Mouse (Mus musculus): ENCODE data around the gene Pcx. TPM values are rescaled to one million over a fixed set of nuclear protein-coding genes. Genes with fewer than 3 reads are reported as not detected.

Pcx gene
- polyA plus RNA-seq, 1 experiment, result 59.7 TPM

DNA sequence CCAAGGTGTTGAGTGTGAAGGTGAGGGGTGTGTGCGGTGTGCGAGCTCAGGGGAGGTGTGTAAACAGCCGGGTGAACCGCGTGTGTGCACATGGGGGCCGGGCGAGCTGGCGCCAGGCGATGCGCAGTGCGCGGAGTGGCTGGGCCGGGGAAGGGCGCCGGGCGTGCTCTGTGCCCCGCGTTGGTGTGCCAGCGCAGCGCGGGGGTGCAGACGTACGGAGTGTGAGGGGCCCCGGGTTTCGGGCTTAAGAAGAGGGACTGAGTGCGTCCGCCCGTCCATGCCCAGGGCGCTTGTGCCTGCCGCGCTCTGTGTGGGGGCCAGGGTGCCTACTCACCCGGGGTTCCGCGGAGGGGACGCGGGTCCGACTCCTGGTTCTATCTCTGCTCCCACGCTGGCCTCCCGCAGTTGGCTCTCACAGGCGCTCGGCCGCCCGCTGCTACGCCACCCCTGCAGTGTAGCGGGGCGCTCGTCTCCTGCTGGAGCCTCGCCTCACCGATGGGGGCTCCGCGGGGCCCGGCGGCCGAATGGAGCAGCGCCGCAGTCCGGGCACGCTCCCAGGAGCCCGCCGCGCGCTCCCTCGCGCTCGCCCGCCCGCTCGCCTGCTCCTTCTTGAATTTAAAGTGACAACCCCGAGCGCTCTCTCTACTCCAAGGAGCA lies 33.5 kb upstream of the Pcx start:
- Histone ChIP-seq H3K4me1 (ENCODE audit: control insufficient read depth, insufficient read depth, low read length) (peaks cover 47% of the 10 kb centered on the region), H3K4me3 (replicated peaks; ENCODE audit: insufficient read depth, low read depth, low read length) (peak overlapping the region; percentile 74), H3K27ac (ENCODE audit: insufficient read depth, low read length) (peak overlapping the region; percentile 100), H3K27me3 (ENCODE audit: control insufficient read depth, insufficient read depth, low read length) (no peaks in the 10 kb centered on the region)
- 2% methylated on average over 70 of the region's 70 CpGs for WGBS
- TF ChIP-seq POLR2A (IDR thresholded peaks at IDR 0.05; ENCODE audit: borderline replicate concordance, insufficient read depth, low read length) (peak; percentile 54), CTCF (IDR thresholded peaks at IDR 0.05; ENCODE audit: borderline replicate concordance, insufficient read depth, low read depth, low read length) (no peak)
- peak; percentile 84 to 86 for DNase-seq

DNA sequence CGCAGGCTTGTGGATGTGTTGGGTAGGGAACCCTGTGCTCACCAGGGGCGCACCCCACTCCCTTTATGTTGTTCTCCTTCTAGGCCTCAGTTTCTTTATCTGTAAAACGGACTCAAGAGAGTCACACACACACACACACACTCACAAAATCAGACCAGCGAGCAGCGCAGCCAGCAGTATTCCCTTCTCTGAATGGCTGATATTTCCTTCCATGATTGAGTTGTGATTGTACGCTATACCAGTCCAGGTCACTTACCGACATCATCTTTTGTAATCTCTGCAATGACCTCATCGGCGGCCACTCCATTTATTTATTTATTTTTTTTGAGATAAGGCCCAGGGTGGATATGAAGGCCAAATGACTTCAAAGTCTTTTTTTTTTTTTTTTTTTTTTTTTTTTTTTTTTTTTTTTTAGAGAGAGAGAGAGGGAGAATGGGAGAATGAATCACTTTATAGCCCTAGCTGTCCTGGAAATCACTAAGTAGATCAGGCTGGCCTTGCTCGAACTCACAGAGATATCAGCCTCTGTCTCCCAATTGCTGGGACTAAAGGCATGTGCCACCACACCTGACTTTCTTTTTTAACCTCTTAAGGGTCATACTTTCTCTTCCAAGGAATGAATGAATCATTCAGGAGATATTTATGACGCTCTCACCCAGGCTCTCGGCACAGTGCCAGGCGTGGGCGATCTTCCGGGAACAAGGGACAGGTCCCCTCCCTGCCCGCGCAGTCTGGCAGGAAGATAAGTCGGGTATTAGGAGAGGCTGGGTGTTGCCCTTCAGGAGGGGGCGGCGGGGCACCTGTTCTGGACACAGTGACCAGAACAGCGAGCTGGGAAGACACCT lies 32.7 kb upstream of the Pcx start, which contains the start of gene Syt12:
Gene Syt12, minus strand, starts transcription at position 103 of the 845 bp plus-strand sequence.
- peaks cover 48% of the 10 kb centered on the region for H3K4me1 ChIP-seq (ENCODE audit: control insufficient read depth, insufficient read depth, low read length)
- H3K4me3 ChIP-seq (replicated peaks; ENCODE audit: insufficient read depth, low read depth, low read length), result peak within 1 kb of the TSS; percentile 74
- WGBS, result 5% methylated on average over 21 of the region's 21 CpGs
- no peaks in the 10 kb centered on the region for H3K27me3 ChIP-seq (ENCODE audit: control insufficient read depth, insufficient read depth, low read length)
- TF ChIP-seq POLR2A (IDR thresholded peaks at IDR 0.05; ENCODE audit: borderline replicate concordance, insufficient read depth, low read length), result 0 out of 2 replicates have a peak, but pooled peaks have one; percentile 0
- no peak for TF ChIP-seq CTCF (IDR thresholded peaks at IDR 0.05; ENCODE audit: borderline replicate concordance, insufficient read depth, low read depth, low read length)
- DNase-seq, result peak; percentile 87 to 92
- H3K27ac ChIP-seq (ENCODE audit: insufficient read depth, low read length), result peak within 1 kb of the TSS; percentile 100

DNA sequence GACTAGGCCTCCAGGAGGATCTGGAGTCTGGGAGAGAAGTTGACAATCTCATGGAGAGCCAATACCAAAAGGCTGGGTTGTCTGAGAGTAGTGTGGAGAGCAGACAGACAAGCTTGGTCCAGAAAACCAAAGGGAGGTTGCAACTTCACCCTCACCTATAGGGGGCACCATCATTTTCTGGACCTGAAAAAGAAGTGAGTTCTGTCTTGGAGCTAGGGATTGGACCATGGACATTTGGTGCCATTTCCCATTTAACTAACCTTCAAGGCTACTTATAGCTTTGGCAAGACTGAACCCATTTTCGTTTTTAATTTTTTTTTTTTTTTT lies 32.1 kb upstream of the Pcx start:
- no peak for DNase-seq
- Histone ChIP-seq H3K4me1 (ENCODE audit: control insufficient read depth, insufficient read depth, low read length) (peaks cover 48% of the 10 kb centered on the region), H3K4me3 (replicated peaks; ENCODE audit: insufficient read depth, low read depth, low read length) (no peak overlapping the region), H3K27ac (ENCODE audit: insufficient read depth, low read length) (peak overlapping the region; percentile 81), H3K27me3 (ENCODE audit: control insufficient read depth, insufficient read depth, low read length) (no peaks in the 10 kb centered on the region)
- 13% methylated on average over 1 of the region's 1 CpGs for WGBS
- TF ChIP-seq CTCF (IDR thresholded peaks at IDR 0.05; ENCODE audit: borderline replicate concordance, insufficient read depth, low read depth, low read length), result peak; percentile 50; the same call in 1 of the 2 replicates
- TF ChIP-seq POLR2A (IDR thresholded peaks at IDR 0.05; ENCODE audit: borderline replicate concordance, insufficient read depth, low read length), result no peak

DNA sequence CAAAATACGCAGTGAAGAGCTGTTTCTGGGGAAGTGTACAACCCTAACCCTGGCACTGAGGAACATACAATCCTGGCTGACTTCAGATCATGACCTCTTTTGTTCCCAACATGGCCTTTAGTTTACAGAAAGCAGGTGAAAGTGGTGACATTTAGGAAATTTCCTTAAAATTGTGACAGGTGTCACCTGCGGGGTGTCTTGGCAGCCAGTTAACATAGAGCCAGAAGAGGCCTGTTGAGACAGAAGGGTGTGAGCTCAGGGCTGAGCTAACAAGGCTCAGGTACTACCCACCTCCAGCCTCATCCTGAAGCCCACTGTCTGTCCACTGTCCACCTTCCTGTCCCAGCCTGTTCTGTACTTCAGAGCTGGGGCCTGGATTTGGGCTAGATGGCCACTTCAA lies 30.2 kb upstream of the Pcx start:
- 16% methylated on average over 2 of the region's 2 CpGs for WGBS
- no peaks in the 10 kb centered on the region for H3K27me3 ChIP-seq (ENCODE audit: control insufficient read depth, insufficient read depth, low read length)
- TF ChIP-seq CTCF (IDR thresholded peaks at IDR 0.05; ENCODE audit: borderline replicate concordance, insufficient read depth, low read depth, low read length) (no peak), POLR2A (IDR thresholded peaks at IDR 0.05; ENCODE audit: borderline replicate concordance, insufficient read depth, low read length) (no peak)

DNA sequence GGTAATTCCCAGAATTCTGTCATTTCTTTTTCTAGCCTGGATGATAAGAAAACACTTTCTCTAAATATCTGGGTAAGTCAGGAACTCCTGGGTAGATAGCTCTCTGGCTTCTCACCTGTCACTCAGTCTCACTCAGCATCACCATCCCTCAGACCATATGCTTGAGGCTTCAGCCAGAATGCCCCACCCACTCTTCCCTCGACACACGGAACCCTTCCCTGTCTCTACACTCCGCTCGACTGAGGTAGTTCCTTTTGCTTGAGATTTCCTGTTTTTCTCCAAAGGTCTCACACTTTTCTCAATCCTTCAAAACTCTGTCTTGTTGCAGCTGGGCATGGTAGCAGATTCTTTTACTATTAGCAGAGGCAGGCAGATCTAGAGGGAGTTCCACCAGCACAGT lies 28.9 kb upstream of the Pcx start:
- Histone ChIP-seq H3K4me1 (ENCODE audit: control insufficient read depth, insufficient read depth, low read length) (peaks cover 43% of the 10 kb centered on the region), H3K27ac (ENCODE audit: insufficient read depth, low read length) (no peak overlapping the region; the same call in 1 of the 2 replicates), H3K27me3 (ENCODE audit: control insufficient read depth, insufficient read depth, low read length) (no peaks in the 10 kb centered on the region), H3K4me3 (replicated peaks; ENCODE audit: insufficient read depth, low read depth, low read length) (no peak overlapping the region)
- TF ChIP-seq POLR2A (IDR thresholded peaks at IDR 0.05; ENCODE audit: borderline replicate concordance, insufficient read depth, low read length) (no peak), CTCF (IDR thresholded peaks at IDR 0.05; ENCODE audit: borderline replicate concordance, insufficient read depth, low read depth, low read length) (no peak)
- 15% methylated on average over 4 of the region's 4 CpGs for WGBS
- peak; percentile 62 to 78 for DNase-seq

More for the DNA sequence above, 30.2 kb upstream of the Pcx start:
- no peak overlapping the region for H3K4me3 ChIP-seq (replicated peaks; ENCODE audit: insufficient read depth, low read depth, low read length)
- DNase-seq, result peak; percentile 80 to 88
- peaks cover 43% of the 10 kb centered on the region for H3K4me1 ChIP-seq (ENCODE audit: control insufficient read depth, insufficient read depth, low read length)
- H3K27ac ChIP-seq (ENCODE audit: insufficient read depth, low read length), result peak overlapping the region; percentile 94

DNA sequence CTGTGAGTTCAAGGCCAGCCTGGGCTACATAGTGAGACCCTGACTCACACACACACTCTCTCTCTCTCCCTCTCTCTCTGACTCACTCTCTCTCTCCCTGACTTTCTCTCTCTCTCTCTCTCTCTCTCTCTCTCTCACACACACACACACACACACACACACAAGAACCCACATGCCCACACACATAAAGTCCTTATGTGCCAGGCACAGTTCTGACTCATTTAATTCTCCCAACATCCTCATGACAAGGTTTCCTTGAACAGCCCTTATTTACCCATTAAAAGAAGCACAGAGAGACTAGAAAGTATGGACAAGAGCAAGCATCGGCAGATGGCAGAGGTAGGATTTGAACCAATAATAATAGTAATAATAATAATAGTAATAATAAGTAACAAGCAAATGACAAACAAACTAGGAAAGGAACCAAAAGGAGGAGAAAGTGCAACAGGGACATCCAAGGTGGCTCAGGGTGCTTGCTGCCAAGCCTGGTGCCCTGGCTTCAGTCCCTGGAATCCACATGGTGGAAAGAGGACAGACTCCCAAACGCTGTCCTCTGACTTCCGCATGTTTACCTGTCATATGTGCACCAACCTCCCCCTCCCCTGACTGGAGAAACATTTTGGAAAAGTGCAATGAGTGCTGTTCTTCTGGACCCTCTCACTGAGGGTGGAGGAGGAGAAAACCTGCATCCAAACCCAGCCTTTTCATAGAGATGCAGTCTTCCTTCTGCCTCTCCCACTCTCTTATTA lies 28.0 kb upstream of the Pcx start:
- no peak overlapping the region for H3K4me3 ChIP-seq (replicated peaks; ENCODE audit: insufficient read depth, low read depth, low read length)
- no peak for TF ChIP-seq CTCF (IDR thresholded peaks at IDR 0.05; ENCODE audit: borderline replicate concordance, insufficient read depth, low read depth, low read length)
- no peak for TF ChIP-seq POLR2A (IDR thresholded peaks at IDR 0.05; ENCODE audit: borderline replicate concordance, insufficient read depth, low read length)
- peaks cover 43% of the 10 kb centered on the region for H3K4me1 ChIP-seq (ENCODE audit: control insufficient read depth, insufficient read depth, low read length)
- H3K27me3 ChIP-seq (ENCODE audit: control insufficient read depth, insufficient read depth, low read length), result no peaks in the 10 kb centered on the region
- peak overlapping the region; percentile 75 for H3K27ac ChIP-seq (ENCODE audit: insufficient read depth, low read length)
- peak; percentile 61 to 73 for DNase-seq
- WGBS, result 28% methylated on average over 3 of the region's 3 CpGs

DNA sequence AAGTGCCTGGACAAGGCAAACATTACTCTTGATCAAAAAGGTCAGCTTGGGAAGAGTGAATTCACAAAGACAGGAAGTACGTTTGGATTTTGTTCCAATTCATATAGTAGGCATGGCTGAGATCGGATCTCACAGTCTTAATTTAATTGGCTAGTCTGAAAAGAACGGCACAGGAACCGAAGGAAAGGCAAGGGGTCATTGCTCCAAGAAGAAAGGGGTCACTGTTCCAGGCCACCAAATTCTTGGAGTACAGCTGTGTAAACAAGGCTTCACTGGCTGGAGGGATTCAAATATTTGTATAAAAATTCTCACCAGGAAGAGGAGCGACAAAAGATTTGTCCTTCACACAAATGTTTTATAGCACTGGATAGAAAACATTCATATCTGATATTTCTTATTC lies 25.3 kb upstream of the Pcx start:
- no peak for DNase-seq
- no peak overlapping the region for H3K4me3 ChIP-seq (replicated peaks; ENCODE audit: insufficient read depth, low read depth, low read length)
- H3K27me3 ChIP-seq (ENCODE audit: control insufficient read depth, insufficient read depth, low read length), result no peaks in the 10 kb centered on the region
- no peak for TF ChIP-seq CTCF (IDR thresholded peaks at IDR 0.05; ENCODE audit: borderline replicate concordance, insufficient read depth, low read depth, low read length)
- no peak for TF ChIP-seq POLR2A (IDR thresholded peaks at IDR 0.05; ENCODE audit: borderline replicate concordance, insufficient read depth, low read length)
- WGBS, result 86% methylated on average over 5 of the region's 5 CpGs
- no peak overlapping the region for H3K27ac ChIP-seq (ENCODE audit: insufficient read depth, low read length)
- H3K4me1 ChIP-seq (ENCODE audit: control insufficient read depth, insufficient read depth, low read length), result peaks cover 33% of the 10 kb centered on the region

Data from cerebellum, adult 2 months (tissue).